In genomic region chr1:43006051-43006514, GRCm38 (mm10) we compare ENCODE assay signal across 8 mouse cellular contexts. TPM values are rescaled to one million over a fixed set of nuclear protein-coding genes. Genes with fewer than 3 reads are reported as not detected.
DNase-seq lines count a peak whose midpoint lies in the region; ATAC-seq lines count a peak whose summit lies in the region.

No protein-coding gene starts in this region.

- intact Hi-C loops in gastrocnemius, postnatal 36 days (cut with DNase I) = no loop called here

- no peaks in the 10 kb centered on the region for H3K27me3 ChIP-seq in heart, embryonic 16.5 days (ENCODE audit: control insufficient read depth, insufficient read depth, low read length)
- no peaks in the 10 kb centered on the region for H3K27me3 ChIP-seq in forebrain, embryonic 10.5 days (ENCODE audit: poor library complexity, severe bottlenecking)
- no peaks in the 10 kb centered on the region for H3K27me3 ChIP-seq in neural tube, embryonic 13.5 days

- H3K36me3 ChIP-seq in heart, embryonic 16.5 days (ENCODE audit: control insufficient read depth, insufficient read depth) = no peaks in the 10 kb centered on the region
- no peaks in the 10 kb centered on the region for H3K36me3 ChIP-seq in forebrain, embryonic 10.5 days (replicated peaks)
- H3K36me3 ChIP-seq in neural tube, embryonic 13.5 days = no peaks in the 10 kb centered on the region

- no peak for DNase-seq in heart, postnatal 4 days
- peak; percentile 44 for DNase-seq in forebrain, embryonic 10.5 days (ENCODE audit: extremely low spot score, low spot score)
- peak; percentile 21 for DNase-seq in layer of hippocampus, adult 8-10 months (ENCODE audit: low spot score in 2 of 2)
- DNase-seq in urinary bladder, postnatal 14 days (ENCODE audit: low spot score) = no peak
- DNase-seq in gastrocnemius, postnatal 36 days = no peak

- WGBS in heart, embryonic 16.5 days = 20% methylated on average over 13 of the region's 13 CpGs
- WGBS in forebrain, embryonic 10.5 days = 47% methylated on average over 13 of the region's 13 CpGs
- WGBS in neural tube, embryonic 13.5 days = 44% methylated on average over 13 of the region's 13 CpGs

- peak overlapping the region; percentile 10; the same call in 1 of the 2 replicates for H3K9ac ChIP-seq in heart, embryonic 16.5 days (ENCODE audit: low read length)
- H3K9ac ChIP-seq in neural tube, embryonic 13.5 days = no peak overlapping the region

- H3K27ac ChIP-seq in heart, embryonic 16.5 days (ENCODE audit: low read length) = no peak overlapping the region
- peak overlapping the region; percentile 68 for H3K27ac ChIP-seq in forebrain, embryonic 10.5 days
- H3K27ac ChIP-seq in neural tube, embryonic 13.5 days (replicated peaks) = peak overlapping the region; percentile 43

- H3K4me1 ChIP-seq in heart, embryonic 16.5 days (ENCODE audit: control insufficient read depth, insufficient read depth, low read length) = peaks cover 3% of the 10 kb centered on the region
- peaks cover 16% of the 10 kb centered on the region for H3K4me1 ChIP-seq in forebrain, embryonic 10.5 days
- H3K4me1 ChIP-seq in neural tube, embryonic 13.5 days (replicated peaks) = peaks cover 11% of the 10 kb centered on the region; the same call in 1 of the 2 replicates

- peak; percentile 49 for ATAC-seq in heart, embryonic 16.5 days (replicated peaks; ENCODE audit: extremely low read depth, insufficient read depth, low FRiP score)
- ATAC-seq in neural tube, embryonic 13.5 days (ENCODE audit: low read depth) = peak; percentile 87
- ATAC-seq in megakaryocyte-erythroid progenitor cell, adult 5-6 weeks (replicated peaks; ENCODE audit: low FRiP score, low TSS enrichment, poor library complexity, severe bottlenecking) = no peak

- H3K9me3 ChIP-seq in heart, embryonic 16.5 days (replicated peaks; ENCODE audit: control insufficient read depth, low read length) = no peaks in the 10 kb centered on the region
- H3K9me3 ChIP-seq in forebrain, embryonic 10.5 days = 0 out of 2 replicates have a peak, but pooled peaks cover 3% of the 10 kb centered on the region
- H3K9me3 ChIP-seq in neural tube, embryonic 13.5 days = no peaks in the 10 kb centered on the region

- peak overlapping the region; percentile 65 for H3K4me2 ChIP-seq in heart, embryonic 16.5 days (ENCODE audit: low read depth, low read length)
- H3K4me2 ChIP-seq in neural tube, embryonic 13.5 days = peak overlapping the region; percentile 29

- peak overlapping the region; percentile 34 for H3K4me3 ChIP-seq in heart, embryonic 16.5 days (ENCODE audit: low read length)
- peak overlapping the region; percentile 28; the same call in 1 of the 2 replicates for H3K4me3 ChIP-seq in forebrain, embryonic 10.5 days
- no peak overlapping the region for H3K4me3 ChIP-seq in neural tube, embryonic 13.5 days

RNA-seq across cellular contexts. Expression of gene Gpr45, which starts 53.4 kb away (rescaled TPM):
- 1.4 and 1.9 TPM in 2 replicates for polyA plus RNA-seq in heart, embryonic 16.5 days (2015; fragmentation: Nextera tagmentation; extraction: Ambion mirVana)
- total RNA-seq in heart, postnatal 4 days (2021) = 1 to 10 TPM in 1 of 2 experiments, under 1 TPM in 1; 0.81 to 1.4 TPM
- 12.6 and 13.5 TPM in 2 replicates for polyA plus RNA-seq in forebrain, embryonic 10.5 days (2016; fragmentation: Nextera tagmentation; extraction: Ambion mirVana)
- 10 to 100 TPM; 19.2 to 30.2 (median 22.7) TPM for total RNA-seq in layer of hippocampus, adult 8-10 months (2022)
- polyA plus RNA-seq in neural tube, embryonic 13.5 days (2015; fragmentation: Nextera tagmentation; extraction: Ambion mirVana) = 16.1 and 16.7 TPM in 2 replicates
- not detected in 2 replicates for total RNA-seq in megakaryocyte-erythroid progenitor cell, adult 5-6 weeks (2014; fragmentation: Nextera tagmentation)
- not detected in 2 replicates for total RNA-seq in megakaryocyte-erythroid progenitor cell, adult 5-6 weeks (2017)
- under 1 TPM in 1 of 2 experiments, not detected in 1; 0.20 TPM for total RNA-seq in gastrocnemius, postnatal 36 days (2021)

Comparison
In these comparisons a context has a peak if more than half of its experiments do, and no peak if none do; other contexts are left out.
1. DNase-seq: peak in forebrain, embryonic 10.5 days (single experiment) and layer of hippocampus, adult 8-10 months (2 of 2); none in heart, postnatal 4 days (single experiment), urinary bladder, postnatal 14 days (single experiment) and gastrocnemius, postnatal 36 days (0 of 2).
2. RNA of gene Gpr45, which starts 53.4 kb away (total RNA-seq): 19.2 to 30.2 TPM in layer of hippocampus, adult 8-10 months; 0.81 to 1.4 TPM in heart, postnatal 4 days, 0.20 TPM in gastrocnemius, postnatal 36 days and not detected in megakaryocyte-erythroid progenitor cell, adult 5-6 weeks; every median in the first group is over 4 times any median in the second.